Mouse (Mus musculus) left cerebral cortex, postnatal 14 days (tissue): ENCODE measurements around the gene Olfr376. TPM values are rescaled to one million over a fixed set of nuclear protein-coding genes. Genes with fewer than 3 reads are reported as not detected.
A peak's percentile ranks its signal among the peaks of the same experiment; 100 is the strongest.

Source experiments
- DNase-seq, 2 experiments: peaks; one replicate each; pipeline ENCODE4 v3.0.0; 2021 to 2022; ENCODE audit warnings: low spot score in 2 of 2, mixed read lengths in 1 of 2
- intact Hi-C: fragments of 180-260 bp; cut with DNase I; formaldehyde crosslinking; loops from one replicate; pipeline ENCODE4 v1.15.1; 2025
- long read RNA-seq, 2 experiments: library from polyadenylated mRNA; stranded (forward); transcript quantifications; one replicate each; pipeline ENCODE4 v2.0.0; 2021
- total RNA-seq, 2 experiments: library from RNA; stranded (reverse); gene quantifications; 2 replicates each; pipeline ENCODE4 v1.2.3; 2021

Olfr376 gene
- total RNA-seq = not detected
- long read RNA-seq, experiment 1 = 0 reads
- long read RNA-seq, experiment 2 = 0 reads

DNA sequence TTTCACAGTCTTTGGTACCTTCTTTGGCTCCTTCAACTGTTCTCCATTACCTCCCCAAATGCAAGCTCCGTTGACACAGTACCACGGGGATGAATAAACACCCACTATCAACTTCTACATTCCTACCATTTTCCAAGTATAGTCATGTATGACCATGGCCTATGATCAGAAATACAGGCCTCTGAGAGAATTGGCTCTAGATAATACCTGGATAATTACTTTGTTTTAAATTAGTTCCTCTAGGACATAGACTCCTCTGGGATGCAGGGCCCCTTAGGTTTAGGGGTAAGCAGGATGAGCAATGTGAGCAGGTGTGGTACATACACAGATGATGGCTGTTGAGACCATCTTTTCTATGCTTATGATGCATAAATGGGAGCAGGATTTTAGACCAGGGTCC lies at the start of gene Olfr376:
Gene Olfr376, plus strand, starts transcription at position 301 of the 400 bp plus-strand sequence.
- DNase-seq = no peak

GRCm38 (mm10) chr11:73323906-73324830 lies 46.9 kb upstream of the Olfr376 start:
- DNase-seq = no peak
- intact Hi-C loops = no loop called here

More for the DNA sequence above, at the start of gene Olfr376:
- intact Hi-C loops = no loop called here

GRCm38 (mm10) chr11:73326485-73326886 lies 44.6 kb upstream of the Olfr376 start:
- DNase-seq = no peak
- intact Hi-C loops = no loop called here

GRCm38 (mm10) chr11:73327361-73327760 lies 43.7 kb upstream of the Olfr376 start:
- intact Hi-C loops = no loop called here
- peak; percentile 3 to 13 for DNase-seq

- intact Hi-C loops = no loop called here
- DNase-seq = no peak
Measured at GRCm38 (mm10) chr11:73329442-73329841, 41.6 kb upstream of the Olfr376 start, which contains the start of the genes Aspa, Gm49340 and Spata22. Gene Aspa (minus strand): TSS chr11:73329596. Gene Gm49340 (plus strand): TSS chr11:73329741. Gene Spata22 (plus strand): TSS chr11:73329741.

GRCm38 (mm10) chr11:73333357-73333756 lies 37.7 kb upstream of the Olfr376 start:
- no peak for DNase-seq
- intact Hi-C loops = no loop called here

- intact Hi-C loops = no loop called here
- DNase-seq = no peak
Measured at GRCm38 (mm10) chr11:73336919-73337318, 34.1 kb upstream of the Olfr376 start.

GRCm38 (mm10) chr11:73350483-73350882 lies 20.6 kb upstream of the Olfr376 start, which contains the start of gene Olfr20:
Gene Olfr20 (plus strand): TSS chr11:73350783.
- DNase-seq = no peak
- intact Hi-C loops = no loop called here

DNA sequence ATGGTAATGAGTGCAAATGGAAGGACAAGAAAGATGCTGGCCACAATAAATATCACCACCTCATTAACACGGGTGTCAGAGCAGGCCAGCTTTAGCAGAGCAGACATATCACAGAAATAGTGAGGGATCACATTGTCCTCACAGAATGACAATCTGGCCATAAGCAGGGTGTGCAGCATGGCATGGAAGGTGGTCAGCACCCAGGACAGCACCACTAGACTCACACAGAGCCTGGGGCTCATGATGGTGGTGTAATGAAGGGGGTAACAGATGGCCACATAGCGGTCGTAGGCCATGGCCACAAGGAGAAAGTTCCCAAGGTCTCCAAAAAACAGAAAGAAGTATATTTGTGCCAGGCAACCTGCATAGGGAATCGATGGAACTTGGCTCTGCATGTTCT lies 24.3 kb downstream of the Olfr376 start:
- intact Hi-C loops = no loop called here
- no peak for DNase-seq

- DNase-seq = no peak
- intact Hi-C loops = no loop called here
Measured at GRCm38 (mm10) chr11:73399514-73399913, 28.5 kb downstream of the Olfr376 start, which contains the start of gene Olfr1. Gene Olfr1 (minus strand): TSS chr11:73399614.

Other genes starting within 250 kb of the Olfr376 start
- under 1 TPM; 0.40 to 0.61 TPM for gene Haspin, start 233.0 kb upstream of the Olfr376 start, total RNA-seq
- gene P2rx5, start 210.8 kb upstream of the Olfr376 start, total RNA-seq = under 1 TPM; 0.24 to 0.76 TPM
- gene Emc6, start 194.2 kb upstream of the Olfr376 start, total RNA-seq = 10 to 100 TPM; 67.0 to 70.3 TPM
- gene Tax1bp3, start 194.2 kb upstream of the Olfr376 start, total RNA-seq = 10 to 100 TPM; 14.5 to 16.3 TPM
- gene Ctns, start 172.2 kb upstream of the Olfr376 start, total RNA-seq = 10 to 100 TPM; 15.5 to 18.9 TPM
- 1 to 10 TPM; 2.2 TPM for gene Shpk, start 171.8 kb upstream of the Olfr376 start, total RNA-seq
- under 1 TPM; 0.13 to 0.42 TPM for gene Trpv1, start 137.0 kb upstream of the Olfr376 start, total RNA-seq
- gene Trpv3, start 103.9 kb upstream of the Olfr376 start, total RNA-seq = under 1 TPM; 0.17 to 0.35 TPM
- gene Aspa, start 41.6 kb upstream of the Olfr376 start, total RNA-seq = 1 to 10 TPM; 3.2 to 4.0 TPM
- not detected for gene Gm49340, start 41.5 kb upstream of the Olfr376 start, total RNA-seq
- gene Spata22, start 41.5 kb upstream of the Olfr376 start, total RNA-seq = not detected
- gene Olfr20, start 20.5 kb upstream of the Olfr376 start, total RNA-seq = not detected
- gene Olfr1, start 28.4 kb downstream of the Olfr376 start, total RNA-seq = not detected
- not detected for gene Olfr378, start 57.2 kb downstream of the Olfr376 start, total RNA-seq
- not detected for gene Olfr380, start 86.3 kb downstream of the Olfr376 start, total RNA-seq
- gene Olfr381, start 120.4 kb downstream of the Olfr376 start, total RNA-seq = not detected
- gene Olfr382, start 146.0 kb downstream of the Olfr376 start, total RNA-seq = not detected
- not detected for gene Olfr385, start 221.8 kb downstream of the Olfr376 start, total RNA-seq
- not detected for gene Olfr384, start 227.3 kb downstream of the Olfr376 start, total RNA-seq